Mouse (Mus musculus): ENCODE results near the gene Galnt13. TPM values are rescaled to one million over a fixed set of nuclear protein-coding genes. Genes with fewer than 3 reads are reported as not detected.

Galnt13 gene
- polyA plus RNA-seq, 2 experiments: not detected

- Histone ChIP-seq H3K9ac (replicated peaks) (no peak overlapping the region), H3K4me1 (replicated peaks; ENCODE audit: control insufficient read depth in 2 of 2, insufficient read depth in 2 of 2, low read length in 1 of 2) (no peaks in the 10 kb centered on the region), H3K27me3 (ENCODE audit: control insufficient read depth, insufficient read depth, low read length) (no peaks in the 10 kb centered on the region)
Observed at GRCm38 (mm10) chr2:54759781-54760180, 323.7 kb downstream of the Galnt13 start.

GRCm38 (mm10) chr2:54778790-54779273 is 342.7 kb downstream of the Galnt13 start:
- Histone ChIP-seq H3K4me2 (ENCODE audit: low read depth) (no peak overlapping the region), H3K36me3 (replicated peaks; ENCODE audit: control insufficient read depth, insufficient read depth, low read depth) (no peaks in the 10 kb centered on the region), H3K27me3 (ENCODE audit: control insufficient read depth, insufficient read depth, low read length) (no peaks in the 10 kb centered on the region), H3K4me3 (ENCODE audit: insufficient read depth in 1 of 2, low read depth in 2 of 2, low read length in 2 of 2) (no peak overlapping the region), H3K9me3 (ENCODE audit: control insufficient read depth, low read length) (no peaks in the 10 kb centered on the region), H3K4me1 (replicated peaks; ENCODE audit: control insufficient read depth in 2 of 2, insufficient read depth in 2 of 2, low read length in 1 of 2) (no peaks in the 10 kb centered on the region), H3K27ac (no peak overlapping the region), H3K9ac (replicated peaks) (no peak overlapping the region)
- no peak for ATAC-seq (ENCODE audit: insufficient read depth)
- WGBS (ENCODE audit: insufficient replicate concordance): 61% methylated on average over 2 of the region's 2 CpGs
- TF ChIP-seq EP300 (IDR thresholded peaks at IDR 0.05; ENCODE audit: low read depth) (no peak), CTCF (IDR thresholded peaks at IDR 0.05; ENCODE audit: low read depth) (no peak)
- no peak for DNase-seq (ENCODE audit: low read depth in 3 of 3, low spot score in 3 of 3)

More at GRCm38 (mm10) chr2:54759781-54760180, 323.7 kb downstream of the Galnt13 start:
- ATAC-seq (ENCODE audit: insufficient read depth): no peak
- DNase-seq (ENCODE audit: low read depth in 3 of 3, low spot score in 3 of 3): no peak
- no peak overlapping the region for H3K27ac ChIP-seq
- no peaks in the 10 kb centered on the region for H3K36me3 ChIP-seq (replicated peaks; ENCODE audit: control insufficient read depth, insufficient read depth, low read depth)
- H3K4me3 ChIP-seq (ENCODE audit: insufficient read depth in 1 of 2, low read depth in 2 of 2, low read length in 2 of 2): no peak overlapping the region
- no peaks in the 10 kb centered on the region for H3K9me3 ChIP-seq (ENCODE audit: control insufficient read depth, low read length)
- TF ChIP-seq CTCF (IDR thresholded peaks at IDR 0.05; ENCODE audit: low read depth) (no peak), EP300 (IDR thresholded peaks at IDR 0.05; ENCODE audit: low read depth) (no peak)
- no peak overlapping the region for H3K4me2 ChIP-seq (ENCODE audit: low read depth)
- 17% methylated on average over 4 of the region's 4 CpGs for WGBS (ENCODE audit: insufficient replicate concordance)

- no peak for ATAC-seq (ENCODE audit: insufficient read depth)
- H3K27me3 ChIP-seq (ENCODE audit: control insufficient read depth, insufficient read depth, low read length): no peaks in the 10 kb centered on the region
- no peaks in the 10 kb centered on the region for H3K36me3 ChIP-seq (replicated peaks; ENCODE audit: control insufficient read depth, insufficient read depth, low read depth)
- no peak overlapping the region for H3K27ac ChIP-seq
- no peaks in the 10 kb centered on the region for H3K9me3 ChIP-seq (ENCODE audit: control insufficient read depth, low read length)
- no peak for DNase-seq (ENCODE audit: low read depth in 3 of 3, low spot score in 3 of 3)
- no peak overlapping the region for H3K9ac ChIP-seq (replicated peaks)
- WGBS (ENCODE audit: insufficient replicate concordance): 53% methylated on average over 2 of the region's 2 CpGs
- H3K4me3 ChIP-seq (ENCODE audit: insufficient read depth in 1 of 2, low read depth in 2 of 2, low read length in 2 of 2): no peak overlapping the region
- no peaks in the 10 kb centered on the region for H3K4me1 ChIP-seq (replicated peaks; ENCODE audit: control insufficient read depth in 2 of 2, insufficient read depth in 2 of 2, low read length in 1 of 2)
- H3K4me2 ChIP-seq (ENCODE audit: low read depth): no peak overlapping the region
- TF ChIP-seq CTCF (IDR thresholded peaks at IDR 0.05; ENCODE audit: low read depth): no peak
- TF ChIP-seq EP300 (IDR thresholded peaks at IDR 0.05; ENCODE audit: low read depth): no peak
Observed at GRCm38 (mm10) chr2:54813670-54814256, 377.6 kb downstream of the Galnt13 start.

- H3K4me2 ChIP-seq (ENCODE audit: low read depth): no peak overlapping the region
- no peak overlapping the region for H3K4me3 ChIP-seq (ENCODE audit: insufficient read depth in 1 of 2, low read depth in 2 of 2, low read length in 2 of 2)
- H3K4me1 ChIP-seq (replicated peaks; ENCODE audit: control insufficient read depth in 2 of 2, insufficient read depth in 2 of 2, low read length in 1 of 2): no peaks in the 10 kb centered on the region
- no peak for DNase-seq (ENCODE audit: low read depth in 3 of 3, low spot score in 3 of 3)
- H3K36me3 ChIP-seq (replicated peaks; ENCODE audit: control insufficient read depth, insufficient read depth, low read depth): no peaks in the 10 kb centered on the region
- ATAC-seq (ENCODE audit: insufficient read depth): no peak
- no peak overlapping the region for H3K9ac ChIP-seq (replicated peaks)
- H3K9me3 ChIP-seq (ENCODE audit: control insufficient read depth, low read length): no peaks in the 10 kb centered on the region
- 25% methylated on average over 1 of the region's 1 CpGs for WGBS (ENCODE audit: insufficient replicate concordance)
- H3K27me3 ChIP-seq (ENCODE audit: control insufficient read depth, insufficient read depth, low read length): no peaks in the 10 kb centered on the region
- no peak for TF ChIP-seq EP300 (IDR thresholded peaks at IDR 0.05; ENCODE audit: low read depth)
- TF ChIP-seq CTCF (IDR thresholded peaks at IDR 0.05; ENCODE audit: low read depth): no peak
- H3K27ac ChIP-seq: no peak overlapping the region
Observed at GRCm38 (mm10) chr2:54841245-54841644, 405.1 kb downstream of the Galnt13 start.

DNA sequence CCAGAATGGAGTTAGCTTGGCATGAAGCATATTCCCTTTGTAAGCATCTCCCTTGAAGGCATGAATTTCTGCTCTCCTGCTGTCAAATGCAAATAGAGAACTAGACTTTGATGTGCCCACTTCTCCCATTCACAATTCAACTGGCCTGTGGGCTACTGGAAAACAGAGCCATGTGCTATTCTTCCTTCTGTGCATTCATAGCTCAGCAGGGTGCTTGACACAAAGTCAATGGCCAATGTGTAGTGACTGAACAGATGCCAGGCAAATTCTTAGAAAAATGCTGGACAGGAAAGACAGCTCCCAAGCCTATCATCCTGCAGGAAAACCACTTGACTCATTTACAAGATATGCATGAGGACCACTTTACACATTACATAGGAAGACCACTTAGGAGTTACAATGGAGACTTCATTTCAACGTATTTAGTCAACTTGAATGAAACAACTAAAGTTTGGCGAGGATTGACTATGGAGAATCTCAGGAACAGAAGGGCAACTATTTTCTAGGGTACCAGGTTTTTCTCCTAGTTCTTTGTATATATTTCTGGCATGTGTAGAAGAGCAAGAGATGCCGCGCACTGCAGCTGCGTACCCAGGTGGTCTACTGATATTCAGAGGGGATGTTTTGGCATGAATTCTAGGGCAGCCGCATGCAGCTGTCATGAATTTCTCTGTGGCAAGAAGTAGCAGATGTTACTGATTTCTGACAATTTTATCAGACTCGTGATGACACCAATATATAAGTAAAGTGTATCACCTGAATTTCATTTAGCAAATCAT is 470.4 kb downstream of the Galnt13 start:
- H3K4me2 ChIP-seq (ENCODE audit: low read depth): no peak overlapping the region
- 70% methylated on average over 7 of the region's 7 CpGs for WGBS (ENCODE audit: insufficient replicate concordance)

More for the DNA sequence above, 470.4 kb downstream of the Galnt13 start:
- Histone ChIP-seq H3K36me3 (replicated peaks; ENCODE audit: control insufficient read depth, insufficient read depth, low read depth) (no peaks in the 10 kb centered on the region), H3K4me1 (replicated peaks; ENCODE audit: control insufficient read depth in 2 of 2, insufficient read depth in 2 of 2, low read length in 1 of 2) (no peaks in the 10 kb centered on the region), H3K27me3 (ENCODE audit: control insufficient read depth, insufficient read depth, low read length) (no peaks in the 10 kb centered on the region), H3K27ac (no peak overlapping the region), H3K9ac (replicated peaks) (no peak overlapping the region), H3K4me3 (ENCODE audit: insufficient read depth in 1 of 2, low read depth in 2 of 2, low read length in 2 of 2) (no peak overlapping the region), H3K9me3 (ENCODE audit: control insufficient read depth, low read length) (no peaks in the 10 kb centered on the region)
- ATAC-seq (ENCODE audit: insufficient read depth) (no peak), DNase-seq (ENCODE audit: low read depth in 3 of 3, low spot score in 3 of 3) (no peak)
- no peak for TF ChIP-seq CTCF (IDR thresholded peaks at IDR 0.05; ENCODE audit: low read depth)
- no peak for TF ChIP-seq EP300 (IDR thresholded peaks at IDR 0.05; ENCODE audit: low read depth)

Data from liver, embryonic 14.5 days (tissue).